Mouse (Mus musculus): ENCODE data around the gene Egfl6. TPM values are rescaled to one million over a fixed set of nuclear protein-coding genes. Genes with fewer than 3 reads are reported as not detected.

The Egfl6 gene
- 1 to 10 TPM; 2.3 to 3.6 TPM for total RNA-seq (2021)

GRCm38 (mm10) chrX:166584947-166585824 is at the start of gene Egfl6:
Egfl6 (minus strand) TSS chrX:166585720.
- intact Hi-C loops (cut with DNase I): no loop called here
- DNase-seq (ENCODE audit: low spot score in 2 of 2): peak in 1 of 2 experiments; percentile 1

- DNase-seq (ENCODE audit: low spot score in 2 of 2): no peak
Observed at GRCm38 (mm10) chrX:166626866-166627570, 41.5 kb upstream of the Egfl6 start.

GRCm38 (mm10) chrX:166626174-166626573 is 40.7 kb upstream of the Egfl6 start:
- no peak for DNase-seq (ENCODE audit: low spot score in 2 of 2)
- intact Hi-C loops (cut with DNase I): loop anchor here (10.0 kb wide), 1 partner anchor 111 kb away; the partner anchor contains the start of gene Tceanc

More at GRCm38 (mm10) chrX:166626866-166627570, 41.5 kb upstream of the Egfl6 start:
- intact Hi-C loops (cut with DNase I): loop anchor here (10.0 kb wide), 1 partner anchor 112 kb away; the partner anchor contains the start of gene Tceanc

- DNase-seq (ENCODE audit: low spot score in 2 of 2): no peak
- intact Hi-C loops (cut with DNase I): loop anchor here (10.0 kb wide), 1 partner anchor 108 kb away; the partner anchor contains the start of gene Tceanc
Observed at GRCm38 (mm10) chrX:166623176-166623575, 37.7 kb upstream of the Egfl6 start.

GRCm38 (mm10) chrX:166621560-166622301 is 36.2 kb upstream of the Egfl6 start:
- peak in 1 of 2 experiments; percentile 67 for DNase-seq (ENCODE audit: low spot score in 2 of 2)
- intact Hi-C loops (cut with DNase I): loop anchor here (10.0 kb wide), 1 partner anchor 107 kb away; the partner anchor contains the start of gene Tceanc

- intact Hi-C loops (cut with DNase I): loop anchor here (10.0 kb wide), 1 partner anchor 106 kb away; the partner anchor contains the start of gene Tceanc
- DNase-seq (ENCODE audit: low spot score in 2 of 2): no peak
Observed at GRCm38 (mm10) chrX:166620900-166621299, 35.4 kb upstream of the Egfl6 start.

GRCm38 (mm10) chrX:166619084-166619483 is 33.6 kb upstream of the Egfl6 start:
- intact Hi-C loops (cut with DNase I): no loop called here
- no peak for DNase-seq (ENCODE audit: low spot score in 2 of 2)

- intact Hi-C loops (cut with DNase I): no loop called here
- DNase-seq (ENCODE audit: low spot score in 2 of 2): no peak
Observed at GRCm38 (mm10) chrX:166615191-166615590, 29.7 kb upstream of the Egfl6 start.

GRCm38 (mm10) chrX:166576111-166576510 is 9.4 kb downstream of the Egfl6 start:
- intact Hi-C loops (cut with DNase I): no loop called here
- no peak for DNase-seq (ENCODE audit: low spot score in 2 of 2)

GRCm38 (mm10) chrX:166565983-166566382 is 19.5 kb downstream of the Egfl6 start:
- no peak for DNase-seq (ENCODE audit: low spot score in 2 of 2)
- intact Hi-C loops (cut with DNase I): no loop called here

- intact Hi-C loops (cut with DNase I): no loop called here
- DNase-seq (ENCODE audit: low spot score in 2 of 2): no peak
Observed at GRCm38 (mm10) chrX:166565401-166565800, 20.1 kb downstream of the Egfl6 start.

GRCm38 (mm10) chrX:166564900-166565299 is 20.6 kb downstream of the Egfl6 start:
- no peak for DNase-seq (ENCODE audit: low spot score in 2 of 2)
- intact Hi-C loops (cut with DNase I): no loop called here

GRCm38 (mm10) chrX:166559333-166559732 is 26.2 kb downstream of the Egfl6 start:
- DNase-seq (ENCODE audit: low spot score in 2 of 2): no peak
- intact Hi-C loops (cut with DNase I): no loop called here

GRCm38 (mm10) chrX:166552355-166552754 is 33.2 kb downstream of the Egfl6 start:
- intact Hi-C loops (cut with DNase I): no loop called here
- DNase-seq (ENCODE audit: low spot score in 2 of 2): no peak

GRCm38 (mm10) chrX:166546495-166546894 is 39.0 kb downstream of the Egfl6 start:
- intact Hi-C loops (cut with DNase I): no loop called here

GRCm38 (mm10) chrX:166535138-166535537 is 50.4 kb downstream of the Egfl6 start:
- no peak for DNase-seq (ENCODE audit: low spot score in 2 of 2)
- intact Hi-C loops (cut with DNase I): no loop called here

More at GRCm38 (mm10) chrX:166546495-166546894, 39.0 kb downstream of the Egfl6 start:
- DNase-seq (ENCODE audit: low spot score in 2 of 2): no peak

GRCm38 (mm10) chrX:166533432-166533831 is 52.1 kb downstream of the Egfl6 start:
- intact Hi-C loops (cut with DNase I): no loop called here
- no peak for DNase-seq (ENCODE audit: low spot score in 2 of 2)

- no peak for DNase-seq (ENCODE audit: low spot score in 2 of 2)
- intact Hi-C loops (cut with DNase I): no loop called here
Observed at GRCm38 (mm10) chrX:166531671-166532070, 53.8 kb downstream of the Egfl6 start.

GRCm38 (mm10) chrX:166528126-166528525 is 57.4 kb downstream of the Egfl6 start:
- intact Hi-C loops (cut with DNase I): no loop called here
- DNase-seq (ENCODE audit: low spot score in 2 of 2): no peak

Data from left cerebral cortex, postnatal 25 days (tissue).